Mouse (Mus musculus): ENCODE measurements around the gene Oxld1. TPM values are rescaled to one million over a fixed set of nuclear protein-coding genes. Genes with fewer than 3 reads are reported as not detected.
A peak's percentile ranks its signal among the peaks of the same experiment; 100 is the strongest.

Oxld1 gene
- polyA plus RNA-seq, 1 experiment = 14.9 TPM

DNA sequence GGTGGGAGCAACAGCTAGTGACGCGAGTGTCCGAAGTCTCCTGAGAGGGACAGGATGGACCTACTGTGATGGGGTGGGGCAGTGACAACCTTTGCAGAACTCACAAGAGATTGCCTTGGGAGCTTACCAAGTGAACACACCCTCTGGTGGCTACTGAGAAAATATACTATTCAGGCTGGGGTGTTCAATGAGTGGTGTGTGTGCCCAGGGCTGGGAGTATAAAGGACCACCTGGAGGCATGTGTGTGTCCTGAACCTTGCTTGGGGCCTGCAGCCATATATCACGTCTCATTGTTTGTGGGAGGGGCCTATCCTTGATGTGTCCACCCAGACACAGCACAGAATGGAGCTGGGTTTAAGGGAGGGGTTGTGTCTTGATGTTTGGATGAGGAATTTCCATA, 30.6 kb upstream of the Oxld1 start:
- Histone ChIP-seq H3K4me1 (ENCODE audit: control insufficient read depth, insufficient read depth, low read length) (peaks cover 21% of the 10 kb centered on the region), H3K4me3 (replicated peaks; ENCODE audit: extremely low read depth, low read depth, low read length) (no peak overlapping the region)
- WGBS = 71% methylated on average over 4 of the region's 4 CpGs
- no peak for TF ChIP-seq POLR2A (IDR thresholded peaks at IDR 0.05; ENCODE audit: borderline replicate concordance, extremely low read depth, low read depth, low read length)
- TF ChIP-seq CTCF (IDR thresholded peaks at IDR 0.05; ENCODE audit: insufficient read depth, low read length) = no peak
- no peak for DNase-seq

DNA sequence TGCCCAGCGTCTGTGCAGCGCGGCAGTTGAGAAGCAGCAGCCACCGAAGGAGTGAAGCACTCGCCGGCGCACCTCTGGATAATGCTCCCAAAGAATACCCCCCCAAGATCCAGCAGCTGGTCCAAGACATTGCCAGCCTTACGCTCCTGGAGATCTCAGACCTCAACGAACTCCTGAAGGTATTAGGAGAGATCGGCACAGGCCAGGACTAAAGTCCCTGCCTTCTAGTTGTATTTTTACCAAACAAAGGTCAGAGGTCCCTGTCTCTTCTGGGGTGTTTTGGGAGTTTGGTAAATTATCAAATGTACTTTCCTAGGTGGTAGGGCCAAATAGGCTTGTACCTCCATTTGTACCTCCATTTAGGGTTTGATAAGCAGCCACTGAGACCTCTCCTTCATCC, 27.4 kb upstream of the Oxld1 start:
- TF ChIP-seq CTCF (IDR thresholded peaks at IDR 0.05; ENCODE audit: insufficient read depth, low read length) (no peak), POLR2A (IDR thresholded peaks at IDR 0.05; ENCODE audit: borderline replicate concordance, extremely low read depth, low read depth, low read length) (no peak)
- WGBS = 7% methylated on average over 10 of the region's 10 CpGs

DNA sequence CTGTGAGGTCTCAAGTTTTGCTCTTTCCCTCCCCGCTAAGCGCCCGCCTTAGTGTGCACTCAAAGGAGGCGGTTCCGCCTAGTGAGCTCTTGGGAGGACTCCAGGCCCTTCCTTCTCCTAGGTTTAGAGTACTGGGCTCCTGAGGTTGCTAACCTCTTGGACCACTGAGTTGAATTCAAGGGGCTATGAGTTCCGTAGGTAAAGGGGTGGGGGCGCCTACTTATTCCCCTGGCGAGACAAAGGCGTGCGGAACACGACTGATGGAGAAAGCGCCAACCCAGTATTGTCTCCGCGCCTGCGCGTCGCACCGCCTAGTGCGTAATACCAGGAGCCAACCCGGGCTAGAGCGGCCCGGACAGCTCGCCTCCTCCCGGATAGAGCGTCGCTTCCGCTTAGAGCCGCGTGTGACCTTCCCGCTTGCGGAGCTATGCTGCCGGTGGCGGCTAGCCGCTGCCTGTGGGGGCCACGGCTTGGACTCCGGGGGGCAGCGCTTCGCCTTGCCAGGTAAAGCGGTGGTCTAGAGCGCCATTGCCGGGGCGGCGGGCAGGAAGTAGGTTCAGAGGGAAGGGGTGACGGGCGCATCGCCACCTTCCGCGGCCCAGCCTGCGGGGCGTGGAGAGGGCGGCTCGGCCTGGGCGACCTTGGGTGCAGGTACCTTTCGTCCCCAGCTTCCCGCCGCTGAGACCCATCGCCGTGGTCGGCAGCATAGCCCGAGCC, 26.6 kb upstream of the Oxld1 start, which contains the start of gene Mrpl12:
Mrpl12 (plus strand) TSS at position 349 of the 717 bp plus-strand sequence.
- Histone ChIP-seq H3K4me3 (replicated peaks; ENCODE audit: extremely low read depth, low read depth, low read length) (peak within 1 kb of the TSS; percentile 68), H3K4me1 (ENCODE audit: control insufficient read depth, insufficient read depth, low read length) (peaks cover 8% of the 10 kb centered on the region)
- peak; percentile 88 for DNase-seq
- WGBS = under 1% methylated on average over 60 of the region's 60 CpGs
- TF ChIP-seq CTCF (IDR thresholded peaks at IDR 0.05; ENCODE audit: insufficient read depth, low read length) = no peak
- TF ChIP-seq POLR2A (IDR thresholded peaks at IDR 0.05; ENCODE audit: borderline replicate concordance, extremely low read depth, low read depth, low read length) = peak; percentile 81; the same call in 1 of the 2 replicates

More for the DNA sequence above, 27.4 kb upstream of the Oxld1 start:
- H3K4me3 ChIP-seq (replicated peaks; ENCODE audit: extremely low read depth, low read depth, low read length) = peak overlapping the region; percentile 68
- no peak for DNase-seq
- H3K4me1 ChIP-seq (ENCODE audit: control insufficient read depth, insufficient read depth, low read length) = peaks cover 10% of the 10 kb centered on the region

GRCm38 (mm10) chr11:120483448-120483934, 25.6 kb upstream of the Oxld1 start:
- 84% methylated on average over 7 of the region's 7 CpGs for WGBS
- TF ChIP-seq CTCF (IDR thresholded peaks at IDR 0.05; ENCODE audit: insufficient read depth, low read length) (no peak), POLR2A (IDR thresholded peaks at IDR 0.05; ENCODE audit: borderline replicate concordance, extremely low read depth, low read depth, low read length) (no peak)
- DNase-seq = no peak
- Histone ChIP-seq H3K4me3 (replicated peaks; ENCODE audit: extremely low read depth, low read depth, low read length) (no peak overlapping the region), H3K4me1 (ENCODE audit: control insufficient read depth, insufficient read depth, low read length) (peaks cover 7% of the 10 kb centered on the region; the same call in 1 of the 2 replicates)

- DNase-seq = no peak
- Histone ChIP-seq H3K4me3 (replicated peaks; ENCODE audit: extremely low read depth, low read depth, low read length) (no peak overlapping the region), H3K4me1 (ENCODE audit: control insufficient read depth, insufficient read depth, low read length) (peaks cover 4% of the 10 kb centered on the region; the same call in 1 of the 2 replicates)
- 96% methylated on average over 6 of the region's 6 CpGs for WGBS
- TF ChIP-seq CTCF (IDR thresholded peaks at IDR 0.05; ENCODE audit: insufficient read depth, low read length) = no peak
- no peak for TF ChIP-seq POLR2A (IDR thresholded peaks at IDR 0.05; ENCODE audit: borderline replicate concordance, extremely low read depth, low read depth, low read length)
Measured at GRCm38 (mm10) chr11:120472052-120472451, 14.2 kb upstream of the Oxld1 start.

DNA sequence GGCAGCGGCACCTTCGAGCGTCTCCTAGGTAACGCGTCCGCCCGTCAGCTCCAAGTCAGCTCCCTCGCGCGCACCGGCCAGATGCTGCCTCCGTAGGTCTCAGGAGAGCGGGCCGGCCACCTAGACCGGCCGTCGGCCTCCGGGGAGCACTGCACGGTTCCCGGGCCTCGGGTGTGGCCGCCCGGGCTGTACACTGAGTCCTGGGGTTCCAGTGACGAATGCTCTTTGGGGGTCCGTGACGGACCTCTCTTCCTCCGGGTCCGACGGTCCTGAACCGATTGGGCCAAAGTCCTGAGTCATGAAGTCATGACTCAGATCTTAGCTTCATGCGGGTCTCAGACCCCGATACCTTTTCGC, 9.8 kb upstream of the Oxld1 start:
- TF ChIP-seq CTCF (IDR thresholded peaks at IDR 0.05; ENCODE audit: insufficient read depth, low read length) (no peak), POLR2A (IDR thresholded peaks at IDR 0.05; ENCODE audit: borderline replicate concordance, extremely low read depth, low read depth, low read length) (no peak)
- H3K4me1 ChIP-seq (ENCODE audit: control insufficient read depth, insufficient read depth, low read length) = peaks cover 8% of the 10 kb centered on the region
- DNase-seq = no peak
- peak overlapping the region; percentile 71 for H3K4me3 ChIP-seq (replicated peaks; ENCODE audit: extremely low read depth, low read depth, low read length)
- under 1% methylated on average over 33 of the region's 33 CpGs for WGBS

- TF ChIP-seq POLR2A (IDR thresholded peaks at IDR 0.05; ENCODE audit: borderline replicate concordance, extremely low read depth, low read depth, low read length) = peak; percentile 86; the same call in 1 of the 2 replicates
- TF ChIP-seq CTCF (IDR thresholded peaks at IDR 0.05; ENCODE audit: insufficient read depth, low read length) = no peak
- peak; percentile 88 for DNase-seq
- WGBS = under 1% methylated on average over 54 of the region's 54 CpGs
- Histone ChIP-seq H3K4me3 (replicated peaks; ENCODE audit: extremely low read depth, low read depth, low read length) (peak within 1 kb of the TSS; percentile 95), H3K4me1 (ENCODE audit: control insufficient read depth, insufficient read depth, low read length) (peaks cover 8% of the 10 kb centered on the region)
Measured at GRCm38 (mm10) chr11:120467051-120467735, 9.3 kb upstream of the Oxld1 start, which contains the start of gene Arl16. Gene Arl16, minus strand, starts transcription at chr11:120467607.

DNA sequence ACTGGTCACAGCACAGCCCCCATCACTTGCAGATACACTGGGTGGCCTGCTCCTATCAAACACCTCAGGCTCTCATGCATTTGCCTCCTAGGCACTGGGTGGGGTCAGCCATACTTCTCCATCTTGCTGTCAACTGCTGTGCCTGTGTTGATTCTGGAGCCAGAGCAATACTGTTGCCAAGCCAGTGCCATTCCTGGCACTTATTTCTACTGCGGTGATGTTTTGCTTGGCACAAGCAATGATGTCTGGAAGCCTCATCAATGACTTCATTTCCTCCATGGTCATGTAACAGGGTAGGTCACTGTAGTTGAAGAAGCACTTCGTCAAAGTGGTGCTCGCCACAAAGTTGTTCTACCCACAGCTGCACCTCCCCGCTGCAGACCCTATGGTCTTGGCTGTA, 7.7 kb upstream of the Oxld1 start:
- H3K4me3 ChIP-seq (replicated peaks; ENCODE audit: extremely low read depth, low read depth, low read length) = no peak overlapping the region
- WGBS = 64% methylated on average over 4 of the region's 4 CpGs
- DNase-seq = no peak
- no peak for TF ChIP-seq CTCF (IDR thresholded peaks at IDR 0.05; ENCODE audit: insufficient read depth, low read length)
- no peak for TF ChIP-seq POLR2A (IDR thresholded peaks at IDR 0.05; ENCODE audit: borderline replicate concordance, extremely low read depth, low read depth, low read length)
- H3K4me1 ChIP-seq (ENCODE audit: control insufficient read depth, insufficient read depth, low read length) = peaks cover 8% of the 10 kb centered on the region

DNA sequence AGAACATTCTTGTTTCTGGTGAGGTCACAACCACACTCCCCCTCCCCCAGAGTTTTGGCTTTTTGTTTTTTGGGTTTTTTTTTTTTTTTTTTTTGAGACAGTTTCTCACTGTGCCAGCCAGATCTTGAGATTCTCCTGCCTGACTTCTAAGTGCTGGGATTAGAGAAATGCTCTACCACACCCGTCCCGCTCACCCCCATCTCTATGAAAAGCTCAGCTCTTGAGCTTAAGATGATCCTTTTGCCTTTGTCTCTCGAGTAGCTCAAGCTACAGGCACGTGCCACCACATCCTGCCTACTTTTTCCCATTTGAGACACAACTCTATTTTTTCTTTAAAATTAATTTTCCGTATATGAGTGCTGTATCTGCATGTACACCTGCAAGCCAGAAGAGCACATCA, 6.5 kb upstream of the Oxld1 start:
- Histone ChIP-seq H3K4me1 (ENCODE audit: control insufficient read depth, insufficient read depth, low read length) (peaks cover 8% of the 10 kb centered on the region), H3K4me3 (replicated peaks; ENCODE audit: extremely low read depth, low read depth, low read length) (no peak overlapping the region)
- TF ChIP-seq CTCF (IDR thresholded peaks at IDR 0.05; ENCODE audit: insufficient read depth, low read length) (no peak), POLR2A (IDR thresholded peaks at IDR 0.05; ENCODE audit: borderline replicate concordance, extremely low read depth, low read depth, low read length) (no peak)
- WGBS = 87% methylated on average over 5 of the region's 5 CpGs
- DNase-seq = no peak
